Mouse (Mus musculus) embryonic stem cell, embryonic (primary cell): Measurements from ENCODE around the gene Unc119b.

Experiments
- CTCF ChIA-PET, 4 experiments: fragments of 300-600 bp in 2 of 4; fragments of 350-600 bp in 2 of 4; sonication (Branson Sonifier 250); formaldehyde crosslinking; loops; one replicate each; lab custom pipeline; 2022; ENCODE audit warnings: inconsistent platforms in 2 of 4; lab: Charles Lee
- POLR2A ChIA-PET, 4 experiments: fragments of 300-600 bp in 2 of 4; fragments of 350-600 bp in 2 of 4; sonication (Branson Sonifier 250); formaldehyde crosslinking; loops; one replicate each; lab custom pipeline; 2022; ENCODE audit warnings: antibody characterized with exemption in 4 of 4, inconsistent platforms in 1 of 4; lab: Charles Lee

The Unc119b gene

GRCm38 (mm10) chr5:115102231-115102630 is 32.5 kb downstream of the Unc119b start:
- CTCF ChIA-PET: interaction anchor here in 1 of 4 experiments (2.5 kb wide), 1 partner anchor 123 kb away, joined by 12 read pairs; no protein-coding TSS in a partner anchor
- POLR2A ChIA-PET: interaction anchor here (0.6 to 2.0 kb wide), 7 partner anchors 10 to 175 kb away, joined by 3 to 10 read pairs (median 4); no protein-coding TSS in a partner anchor

- ChIA-PET POLR2A (interaction anchor here in 3 of 4 experiments (0.5 to 2.0 kb wide), 15 partner anchors 9 to 223 kb away, joined by 3 to 10 read pairs (median 4); no protein-coding TSS in a partner anchor), CTCF (interaction anchor here in 3 of 4 experiments (0.6 to 2.5 kb wide), 4 partner anchors 121 to 196 kb away, joined by 3 to 12 read pairs (median 4); no protein-coding TSS in a partner anchor)
These were observed 34.3 kb downstream of the Unc119b start for GRCm38 (mm10) chr5:115100473-115100872.

- POLR2A ChIA-PET: interaction anchor here in 3 of 4 experiments (0.8 to 1.8 kb wide), 10 partner anchors 8 to 125 kb away, joined by 3 to 7 read pairs (median 4); no protein-coding TSS in a partner anchor
These were observed 34.8 kb downstream of the Unc119b start for GRCm38 (mm10) chr5:115099991-115100390.

GRCm38 (mm10) chr5:115099530-115099929 is 35.2 kb downstream of the Unc119b start:
- POLR2A ChIA-PET: interaction anchor here in 3 of 4 experiments (0.6 to 1.8 kb wide), 13 partner anchors 8 to 125 kb away, joined by 3 to 8 read pairs (median 4); partner anchors contain the start of gene Acads (in 1 of the 3)
- CTCF ChIA-PET: interaction anchor here in 2 of 4 experiments (1.0 to 2.1 kb wide), 5 partner anchors 8 to 125 kb away, joined by 3 to 11 read pairs (median 8); no protein-coding TSS in a partner anchor

More at GRCm38 (mm10) chr5:115099991-115100390, 34.8 kb downstream of the Unc119b start:
- CTCF ChIA-PET: interaction anchor here in 3 of 4 experiments (0.7 to 2.5 kb wide), 4 partner anchors 8 to 195 kb away, joined by 3 to 12 read pairs (median 7); no protein-coding TSS in a partner anchor

- ChIA-PET CTCF (interaction anchor here in 3 of 4 experiments (0.7 to 2.1 kb wide), 5 partner anchors 9 to 119 kb away, joined by 3 to 11 read pairs (median 6); no protein-coding TSS in a partner anchor), POLR2A (interaction anchor here in 2 of 4 experiments (0.7 to 1.8 kb wide), 7 partner anchors 9 to 930 kb away, joined by 3 to 8 read pairs (median 4); no protein-coding TSS in a partner anchor)
These were observed 36.6 kb downstream of the Unc119b start, which contains the start of gene Gm10401 for GRCm38 (mm10) chr5:115098195-115098594. Gene Gm10401 (minus strand): TSS chr5:115098295.

- ChIA-PET POLR2A (interaction anchor here (0.6 to 1.5 kb wide), 6 partner anchors 9 to 30 kb away, joined by 3 to 7 read pairs (median 4); no protein-coding TSS in a partner anchor), CTCF (interaction anchor here in 2 of 4 experiments (0.6 to 2.4 kb wide), 5 partner anchors 16 to 116 kb away, joined by 3 to 10 read pairs (median 4); no protein-coding TSS in a partner anchor)
These were observed 43.0 kb downstream of the Unc119b start for GRCm38 (mm10) chr5:115091776-115092175.

GRCm38 (mm10) chr5:115091015-115091414 is 43.8 kb downstream of the Unc119b start:
- ChIA-PET CTCF (interaction anchor here in 3 of 4 experiments (0.6 to 2.4 kb wide), 7 partner anchors 17 to 196 kb away, joined by 3 to 10 read pairs (median 3); no protein-coding TSS in a partner anchor), POLR2A (interaction anchor here (0.5 to 1.6 kb wide), 13 partner anchors 9 to 149 kb away, joined by 3 to 6 read pairs (median 3); no protein-coding TSS in a partner anchor)

- ChIA-PET POLR2A (interaction anchor here in 3 of 4 experiments (0.6 to 1.6 kb wide), 14 partner anchors 9 to 399 kb away, joined by 3 to 8 read pairs (median 3); partner anchors contain the start of genes Acads (in 1 of the 3) and Dynll1 (in 1 of the 3)), CTCF (interaction anchor here in 3 of 4 experiments (0.6 to 2.4 kb wide), 10 partner anchors 9 to 446 kb away, joined by 3 to 10 read pairs (median 3); partner anchors contain the start of gene Rnf10 (in 1 of the 3))
These were observed 45.0 kb downstream of the Unc119b start for GRCm38 (mm10) chr5:115089592-115090268.

GRCm38 (mm10) chr5:115085675-115086074 is 49.1 kb downstream of the Unc119b start:
- ChIA-PET POLR2A (interaction anchor here in 3 of 4 experiments (0.7 to 2.1 kb wide), 13 partner anchors 10 to 106 kb away, joined by 3 to 8 read pairs (median 4); partner anchors contain the start of genes Acads (in 1 of the 3) and Gm10401 (in 1 of the 3)), CTCF (interaction anchor here in 3 of 4 experiments (0.5 to 3.0 kb wide), 4 partner anchors 9 to 109 kb away, joined by 3 to 17 read pairs (median 4); no protein-coding TSS in a partner anchor)

GRCm38 (mm10) chr5:115083492-115083891 is 51.3 kb downstream of the Unc119b start:
- ChIA-PET CTCF (interaction anchor here in 3 of 4 experiments (0.6 to 3.0 kb wide), 6 partner anchors 104 to 721 kb away, joined by 3 to 17 read pairs (median 7); no protein-coding TSS in a partner anchor), POLR2A (interaction anchor here in 2 of 4 experiments (0.6 to 1.5 kb wide), 6 partner anchors 10 to 104 kb away, joined by 3 to 4 read pairs (median 3); no protein-coding TSS in a partner anchor)

- CTCF ChIA-PET: interaction anchor here in 2 of 4 experiments (1.1 to 2.4 kb wide), 2 partner anchors 102 to 109 kb away, joined by 3 to 9 read pairs; no protein-coding TSS in a partner anchor
- POLR2A ChIA-PET: interaction anchor here in 3 of 4 experiments (0.5 to 1.8 kb wide), 6 partner anchors 10 to 191 kb away, joined by 3 to 7 read pairs (median 4); partner anchors contain the start of gene Rnf10 (in 1 of the 3)
These were observed 53.1 kb downstream of the Unc119b start for GRCm38 (mm10) chr5:115081636-115082035.

- POLR2A ChIA-PET: interaction anchor here in 3 of 4 experiments (0.5 to 1.0 kb wide), 7 partner anchors 8 to 155 kb away, joined by 3 to 8 read pairs (median 4); no protein-coding TSS in a partner anchor
These were observed 58.5 kb downstream of the Unc119b start for GRCm38 (mm10) chr5:115076144-115076901.

GRCm38 (mm10) chr5:115074749-115075148 is 60.0 kb downstream of the Unc119b start:
- POLR2A ChIA-PET: interaction anchor here in 3 of 4 experiments (0.7 to 1.6 kb wide), 4 partner anchors 16 to 67 kb away, joined by 3 to 4 read pairs (median 3); no protein-coding TSS in a partner anchor
- CTCF ChIA-PET: interaction anchor here in 3 of 4 experiments (0.6 to 2.2 kb wide), 4 partner anchors 95 to 311 kb away, joined by 3 to 8 read pairs (median 6); partner anchors contain the start of gene Pop5 (in 1 of the 3)

More at GRCm38 (mm10) chr5:115076144-115076901, 58.5 kb downstream of the Unc119b start:
- CTCF ChIA-PET: interaction anchor here (0.6 to 1.7 kb wide), 10 partner anchors 8 to 134 kb away, joined by 3 to 16 read pairs (median 4); no protein-coding TSS in a partner anchor

- ChIA-PET CTCF (interaction anchor here in 1 of 4 experiments (2.2 kb wide), 1 partner anchor 94 kb away, joined by 8 read pairs; no protein-coding TSS in a partner anchor), POLR2A (interaction anchor here in 1 of 4 experiments (0.7 to 1.6 kb wide), 2 partner anchors 15 to 46 kb away, joined by 3 read pairs; partner anchors contain the start of gene Acads)
These were observed 61.5 kb downstream of the Unc119b start for GRCm38 (mm10) chr5:115073306-115073705.
